Mouse (Mus musculus) midbrain, embryonic 16.5 days (tissue): ENCODE results near the gene Irf2bp1. TPM values are rescaled to one million over a fixed set of nuclear protein-coding genes. Genes with fewer than 3 reads are reported as not detected.

Experiments
- ATAC-seq: fragments of 200-750 bp; cut with Nextera tagmentation; 2 replicates; pipeline ENCODE4 v1.8.0; 2017; ENCODE audit warnings: moderate TSS enrichment
- H3K27ac ChIP-seq: fragments of 300-500 bp; sonication (generic); 2 replicates; pipeline ENCODE4 v1.5.1; 2014; ENCODE audit warnings: mild to moderate bottlenecking, low read length, mixed read lengths
- H3K27me3 ChIP-seq: fragments of 300-500 bp; sonication (generic); 2 replicates; pipeline ENCODE4 v1.6.1; 2014; ENCODE audit warnings: low read depth, low read length, mixed read lengths; ENCODE audit not compliant: control insufficient read depth, insufficient read depth
- H3K36me3 ChIP-seq: fragments of 300-500 bp; sonication (generic); 2 replicates; pipeline ENCODE4 v1.6.1; 2014; ENCODE audit warnings: mild to moderate bottlenecking, low read length, moderate library complexity, mixed read lengths; ENCODE audit not compliant: control insufficient read depth, insufficient read depth
- H3K4me1 ChIP-seq: fragments of 300-500 bp; sonication (generic); 2 replicates; pipeline ENCODE4 v1.6.1; 2014; ENCODE audit warnings: mild to moderate bottlenecking, low read length, mixed read lengths; ENCODE audit not compliant: control insufficient read depth, insufficient read depth
- H3K4me2 ChIP-seq: fragments of 300-500 bp; sonication (generic); 2 replicates; pipeline ENCODE4 v1.6.1; 2014; ENCODE audit warnings: mild to moderate bottlenecking, low read length, mixed read lengths
- H3K4me3 ChIP-seq: fragments of 300-500 bp; sonication (generic); 2 replicates; pipeline ENCODE4 v1.5.1; 2014; ENCODE audit warnings: low read depth, mild to moderate bottlenecking, low read length, moderate library complexity, mixed read lengths
- H3K9ac ChIP-seq: fragments of 300-500 bp; sonication (generic); 2 replicates; pipeline ENCODE4 v1.6.1; 2014; ENCODE audit warnings: low read depth, low read length, mixed read lengths
- H3K9me3 ChIP-seq: fragments of 300-500 bp; sonication (generic); replicated peaks from 2 replicates; pipeline ENCODE4 v1.6.1; 2014; ENCODE audit warnings: mild to moderate bottlenecking, low read length, mixed read lengths; ENCODE audit not compliant: control insufficient read depth, poor library complexity, severe bottlenecking
- whole genome bisulfite sequencing: fragments of 180-500 bp; shearing (Covaris S2); extraction: QIAGEN DNeasy Blood & Tissue Kit; methylation state at CpG from one replicate; pipeline ENCODE4 v1.1.7; 2014; 5-methylcytosine and 5-hydroxymethylcytosine counted together
- polyA plus RNA-seq: library from polyadenylated mRNA; unstranded; fragments of >200 nt; fragmentation: Nextera tagmentation; extraction: Ambion mirVana; gene quantifications from 2 replicates; pipeline ENCODE4 v1.2.1, GENCODE M21; 2015

Gene Irf2bp1
- polyA plus RNA-seq, 1 experiment from 2014 or later: 26.0 TPM

DNA sequence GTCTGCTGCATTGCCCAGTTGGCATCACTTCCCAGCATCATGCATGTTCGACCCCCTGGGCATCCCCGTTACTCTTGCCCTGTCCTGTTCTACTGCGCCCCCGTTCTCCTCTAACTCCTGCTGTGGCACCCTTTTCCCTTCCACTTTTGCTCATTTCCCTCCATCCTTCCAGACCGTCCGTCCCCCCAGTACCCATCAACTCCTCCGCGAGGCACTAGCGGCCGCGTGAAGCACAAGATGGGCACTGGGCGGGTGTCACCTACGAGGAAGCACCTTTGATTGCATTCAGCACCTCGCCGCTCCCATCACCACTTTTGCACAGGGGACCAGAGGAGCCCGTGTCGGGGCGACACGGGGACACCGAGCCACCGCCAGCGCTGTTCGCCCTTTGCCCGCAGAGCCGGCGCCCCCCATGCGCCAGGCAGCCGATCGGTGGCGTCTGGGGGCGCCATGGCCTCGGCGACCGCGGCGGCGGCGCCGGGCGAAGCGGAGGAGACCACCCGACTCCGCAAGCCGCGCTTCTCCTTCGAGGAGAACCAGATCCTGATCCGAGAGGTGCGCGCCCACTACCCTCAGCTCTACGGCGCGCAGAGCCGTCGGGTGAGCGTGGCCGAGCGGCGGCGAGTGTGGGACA is 12.1 kb upstream of the Irf2bp1 start:
- Histone ChIP-seq H3K4me2 (peak overlapping the region; percentile 91), H3K36me3 (no peaks in the 10 kb centered on the region), H3K27ac (peak overlapping the region; percentile 80), H3K4me3 (peak overlapping the region; percentile 67), H3K9me3 (no peaks in the 10 kb centered on the region), H3K4me1 (peaks cover 31% of the 10 kb centered on the region), H3K27me3 (no peaks in the 10 kb centered on the region), H3K9ac (peak overlapping the region; percentile 78)
- ATAC-seq: no peak; the same call in none of the 2 replicates
- under 1% methylated on average over 58 of the region's 59 CpGs for WGBS

GRCm38 (mm10) chr7:18992294-18992675 is 11.6 kb upstream of the Irf2bp1 start:
- H3K9me3 ChIP-seq: no peaks in the 10 kb centered on the region
- H3K4me1 ChIP-seq: peaks cover 31% of the 10 kb centered on the region
- H3K9ac ChIP-seq: peak overlapping the region; percentile 78
- no peak for ATAC-seq
- no peaks in the 10 kb centered on the region for H3K36me3 ChIP-seq
- no peaks in the 10 kb centered on the region for H3K27me3 ChIP-seq
- H3K27ac ChIP-seq: peak overlapping the region; percentile 80
- 4% methylated on average over 31 of the region's 31 CpGs for WGBS
- H3K4me2 ChIP-seq: peak overlapping the region; percentile 91
- peak overlapping the region; percentile 67 for H3K4me3 ChIP-seq

DNA sequence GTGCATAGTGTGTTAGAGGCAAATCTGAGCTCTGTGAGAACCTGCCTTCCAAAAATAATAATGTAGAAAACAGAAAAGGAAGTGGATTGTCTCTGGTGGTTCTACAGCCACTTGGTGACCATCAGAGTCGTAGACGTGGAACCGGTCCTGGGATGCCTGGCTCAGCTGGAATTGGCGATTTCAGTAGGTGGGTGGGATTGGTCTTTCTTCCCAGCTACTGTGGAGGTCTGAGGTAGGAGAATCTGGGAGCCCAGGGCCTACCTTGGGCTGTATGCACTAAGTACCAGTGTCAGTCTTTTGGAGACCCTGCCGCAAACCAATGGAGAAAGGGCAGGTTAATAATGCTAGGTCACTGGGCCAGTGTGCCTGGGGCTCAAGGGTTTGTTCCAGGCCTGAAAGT is 10.8 kb upstream of the Irf2bp1 start:
- Histone ChIP-seq H3K4me2 (peak overlapping the region; percentile 91), H3K36me3 (no peaks in the 10 kb centered on the region), H3K27me3 (no peaks in the 10 kb centered on the region), H3K9ac (peak overlapping the region; percentile 78; the same call in 1 of the 2 replicates), H3K4me3 (peak overlapping the region; percentile 67), H3K4me1 (peaks cover 31% of the 10 kb centered on the region), H3K27ac (no peak overlapping the region), H3K9me3 (no peaks in the 10 kb centered on the region)
- WGBS: 95% methylated on average over 5 of the region's 5 CpGs
- no peak for ATAC-seq

DNA sequence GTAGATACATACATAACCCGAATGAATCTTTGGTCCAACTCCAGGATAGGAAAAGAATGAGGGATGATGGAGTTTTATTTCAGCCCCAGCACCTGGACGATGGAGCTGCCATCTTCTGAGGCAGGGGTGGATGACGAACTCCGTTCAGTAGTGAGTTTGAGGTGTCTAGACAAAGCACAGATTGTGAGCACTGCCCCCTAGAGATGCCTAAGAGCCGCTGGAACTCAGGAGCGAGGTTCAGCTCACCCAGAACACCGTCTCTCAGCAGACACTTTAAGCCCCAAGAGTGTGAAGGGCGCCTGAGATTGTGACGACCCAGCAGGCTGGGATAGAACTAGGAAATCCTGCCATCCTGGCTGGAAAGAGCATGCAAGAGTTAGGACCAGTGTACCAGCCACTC is 5.0 kb upstream of the Irf2bp1 start:
- H3K4me3 ChIP-seq: no peak overlapping the region
- peaks cover 18% of the 10 kb centered on the region for H3K4me1 ChIP-seq
- no peak for ATAC-seq
- no peak overlapping the region for H3K9ac ChIP-seq
- H3K27me3 ChIP-seq: no peaks in the 10 kb centered on the region
- H3K27ac ChIP-seq: no peak overlapping the region
- 24% methylated on average over 9 of the region's 9 CpGs for WGBS
- H3K4me2 ChIP-seq: no peak overlapping the region
- H3K36me3 ChIP-seq: no peaks in the 10 kb centered on the region
- no peaks in the 10 kb centered on the region for H3K9me3 ChIP-seq

GRCm38 (mm10) chr7:19000421-19000820 is 3.4 kb upstream of the Irf2bp1 start:
- Histone ChIP-seq H3K27ac (no peak overlapping the region), H3K27me3 (no peaks in the 10 kb centered on the region), H3K4me3 (peak overlapping the region; percentile 14), H3K9me3 (no peaks in the 10 kb centered on the region), H3K4me1 (peaks cover 15% of the 10 kb centered on the region), H3K4me2 (peak overlapping the region; percentile 35), H3K9ac (peak overlapping the region; percentile 11; the same call in 1 of the 2 replicates), H3K36me3 (peaks cover 4% of the 10 kb centered on the region; the same call in 1 of the 2 replicates)
- ATAC-seq: no peak
- 62% methylated on average over 10 of the region's 10 CpGs for WGBS

- Histone ChIP-seq H3K4me3 (peak overlapping the region; percentile 14), H3K9ac (0 out of 2 replicates have a peak overlapping the region, but pooled peaks have one; percentile 11), H3K36me3 (peaks cover 9% of the 10 kb centered on the region; the same call in 1 of the 2 replicates), H3K27ac (no peak overlapping the region), H3K27me3 (no peaks in the 10 kb centered on the region), H3K9me3 (no peaks in the 10 kb centered on the region), H3K4me1 (peaks cover 24% of the 10 kb centered on the region), H3K4me2 (peak overlapping the region; percentile 35)
- WGBS: 37% methylated on average over 18 of the region's 18 CpGs
- ATAC-seq: no peak
Measured at GRCm38 (mm10) chr7:19001066-19001806, 2.6 kb upstream of the Irf2bp1 start.

GRCm38 (mm10) chr7:19001807-19002085 is 2.1 kb upstream of the Irf2bp1 start:
- ATAC-seq: no peak
- Histone ChIP-seq H3K4me2 (no peak overlapping the region), H3K9me3 (no peaks in the 10 kb centered on the region), H3K36me3 (peaks cover 9% of the 10 kb centered on the region; the same call in 1 of the 2 replicates), H3K27me3 (no peaks in the 10 kb centered on the region), H3K4me1 (peaks cover 29% of the 10 kb centered on the region), H3K4me3 (no peak overlapping the region), H3K9ac (no peak overlapping the region), H3K27ac (no peak overlapping the region)
- WGBS: 79% methylated on average over 3 of the region's 3 CpGs

DNA sequence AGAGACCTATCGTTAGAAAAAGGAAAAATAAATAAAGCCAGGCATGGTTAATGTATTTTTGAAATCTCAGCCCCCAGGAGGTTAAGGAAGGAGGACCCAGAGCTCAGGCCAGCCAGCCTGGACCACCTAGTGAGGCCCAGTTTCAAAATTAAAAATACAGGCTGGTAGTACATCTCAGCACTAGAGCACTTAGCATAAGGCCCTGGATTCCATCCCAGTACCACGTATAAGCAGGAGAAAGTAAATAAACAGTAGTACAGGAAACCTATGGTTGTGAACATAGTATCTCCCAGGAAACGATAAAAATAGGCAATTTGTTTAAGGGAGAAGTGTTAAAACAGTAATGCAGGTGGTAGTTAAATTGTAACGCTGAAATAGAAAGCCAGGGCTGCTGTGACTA is 1.7 kb upstream of the Irf2bp1 start:
- peak overlapping the region; percentile 77 for H3K9ac ChIP-seq
- H3K27me3 ChIP-seq: no peaks in the 10 kb centered on the region
- peaks cover 9% of the 10 kb centered on the region; the same call in 1 of the 2 replicates for H3K36me3 ChIP-seq
- no peaks in the 10 kb centered on the region for H3K9me3 ChIP-seq
- H3K4me3 ChIP-seq: peak overlapping the region; percentile 39
- H3K4me2 ChIP-seq: peak overlapping the region; percentile 74
- 50% methylated on average over 4 of the region's 4 CpGs for WGBS
- H3K4me1 ChIP-seq: peaks cover 31% of the 10 kb centered on the region
- ATAC-seq: no peak
- H3K27ac ChIP-seq: peak overlapping the region; percentile 67

- Histone ChIP-seq H3K27me3 (no peaks in the 10 kb centered on the region), H3K36me3 (peaks cover 9% of the 10 kb centered on the region; the same call in 1 of the 2 replicates), H3K9ac (peak overlapping the region; percentile 77), H3K9me3 (no peaks in the 10 kb centered on the region), H3K4me3 (peak overlapping the region; percentile 39), H3K4me2 (peak overlapping the region; percentile 74), H3K4me1 (peaks cover 31% of the 10 kb centered on the region), H3K27ac (peak overlapping the region; percentile 67)
- peak; percentile 52 for ATAC-seq
- WGBS: 3% methylated on average over 17 of the region's 17 CpGs
Measured at GRCm38 (mm10) chr7:19002848-19003498, 871 bp upstream of the Irf2bp1 start.
